24 mouse cellular contexts compared by ENCODE assay signal in the genomic region with DNA sequence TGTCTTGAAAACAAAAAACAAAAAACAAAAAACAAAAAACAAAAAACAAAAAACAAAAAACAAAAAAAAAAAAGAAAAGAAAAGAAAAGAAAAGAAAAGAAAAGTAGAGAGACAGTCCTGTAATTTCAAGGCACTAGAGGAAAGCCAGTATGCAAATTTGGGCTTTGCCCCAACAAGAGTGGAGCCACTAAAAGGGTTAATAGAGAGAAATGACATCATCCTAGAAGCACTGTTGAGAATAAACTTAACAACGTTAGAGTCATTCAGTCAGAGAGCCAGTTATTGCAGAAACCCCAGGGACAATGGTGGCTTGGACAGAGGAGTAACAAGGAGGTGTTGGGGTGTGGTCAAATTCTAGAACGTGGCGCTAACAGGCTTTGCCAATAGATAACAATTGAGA. TPM values are rescaled to one million over a fixed set of nuclear protein-coding genes. Genes with fewer than 3 reads are reported as not detected.
DNase-seq lines count a peak whose midpoint lies in the region; TF ChIP-seq lines count a peak whose summit lies in the region.
"Had no signal": no experiment of that assay in that cellular context is flagged by ENCODE, and none has a peak within 500 bp of the region (broad histone marks: within the 10 kb centered on the region; RNA-seq: fewer than 3 reads in every experiment).

No protein-coding gene starts in this region.

- H3K27ac ChIP-seq in CH12.LX (ENCODE audit: insufficient read depth, low read depth): 0 out of 2 replicates have a peak overlapping the region, but pooled peaks have one; percentile 25
- H3K27ac ChIP-seq in brown adipose tissue, adult 24 weeks (replicated peaks; ENCODE audit: low read depth, low read length): peak overlapping the region; percentile 54; the same call in 1 of the 2 replicates
- H3K27ac ChIP-seq: embryonic facial prominence, embryonic 10.5 days; embryonic facial prominence, embryonic 12.5 days; forebrain, embryonic 13.5 days; forebrain, embryonic 15.5 days had no signal

- TF ChIP-seq CTCF in CH12.LX (conservative IDR thresholded peaks at IDR 0.05 in 1 of 2, IDR thresholded peaks at IDR 0.05 in 1 of 2; ENCODE audit: low read depth in 2 of 2, low read length in 2 of 2): no peak

- no peak overlapping the region for H3K4me3 ChIP-seq in CH12.LX (replicated peaks in 1 of 3; ENCODE audit: low read depth in 2 of 3, low read length in 2 of 3, poor library complexity in 1 of 3)
- H3K4me3 ChIP-seq in brown adipose tissue, adult 24 weeks (ENCODE audit: insufficient read depth, low read depth, low read length): no peak overlapping the region
- H3K4me3 ChIP-seq: embryonic facial prominence, embryonic 10.5 days; embryonic facial prominence, embryonic 12.5 days; forebrain, embryonic 13.5 days; forebrain, embryonic 15.5 days had no signal

- H3K79me2 ChIP-seq in CH12.LX (replicated peaks; ENCODE audit: control insufficient read depth, extremely low read depth, insufficient read depth, poor library complexity, severe bottlenecking): no peaks in the 10 kb centered on the region

- TF ChIP-seq EP300 in CH12.LX (IDR thresholded peaks at IDR 0.05; ENCODE audit: low read length): peak; percentile 93

- peak; percentile 34; the same call in 1 of the 2 replicates for TF ChIP-seq POLR2A in CH12.LX (IDR thresholded peaks at IDR 0.05; ENCODE audit: low read depth, low read length)

- no peak; the same call in 1 of the 2 replicates for TF ChIP-seq RAD21 in CH12.LX (IDR thresholded peaks at IDR 0.05; ENCODE audit: low read depth, low read length)

- H3K36me3 ChIP-seq in CH12.LX (replicated peaks in 1 of 2; ENCODE audit: control insufficient read depth in 1 of 2, insufficient read depth in 1 of 2, low read length in 1 of 2): no peaks in the 10 kb centered on the region
- H3K36me3 ChIP-seq: embryonic facial prominence, embryonic 10.5 days; embryonic facial prominence, embryonic 12.5 days; forebrain, embryonic 15.5 days had no signal

- no peak overlapping the region for H3K4me2 ChIP-seq in CH12.LX (ENCODE audit: insufficient read depth, low read depth, poor library complexity, severe bottlenecking)
- H3K4me2 ChIP-seq: embryonic facial prominence, embryonic 12.5 days; forebrain, embryonic 13.5 days; forebrain, embryonic 15.5 days had no signal

- intact Hi-C loops in left cerebral cortex, postnatal 14 days (cut with DNase I): no loop called here

- DNase-seq in gastrocnemius, adult 18-20 months (ENCODE audit: low spot score): peak; percentile 43
- no peak for DNase-seq in gastrocnemius, postnatal 10 days
- DNase-seq in A20 (ENCODE audit: low read depth, low spot score): peak; percentile 24
- peak; percentile 78 for DNase-seq in CH12.LX (ENCODE audit: extremely low read depth)
- DNase-seq in left cerebral cortex, postnatal 14 days (ENCODE audit: low spot score in 2 of 2): no peak
- no peak for DNase-seq in embryo, embryonic 10.5 days (ENCODE audit: low spot score)
- DNase-seq: adrenal gland, adult 2 months; adrenal gland, postnatal 14 days; adrenal gland, postnatal 36 days; B cell, adult 2 months; cerebellum, adult 11 months; cerebellum, adult 18-20 months; cerebellum, adult 8-10 months; cerebellum, adult 9-11 months; cerebellum, postnatal 14 days; cerebellum, postnatal 36 days; forebrain, postnatal 0 days had no signal

- no peak overlapping the region for H3K9ac ChIP-seq in CH12.LX (ENCODE audit: insufficient read depth, low read depth)
- H3K9ac ChIP-seq: embryonic facial prominence, embryonic 12.5 days; forebrain, embryonic 13.5 days; forebrain, embryonic 15.5 days; forebrain, postnatal 0 days had no signal

- in situ Hi-C loops in CH12.LX (cut with MboI; ENCODE audit: low pct_ligation_motif_present, low pct_unique_long_range_greater_than_20kb, low sequenced_read_pairs): no loop called here

- dilution Hi-C loops in CH12.LX (cut with MboI; ENCODE audit: extremely low pct_ligation_motif_present, extremely low pct_unique_long_range_greater_than_20kb, low sequenced_read_pairs): no loop called here

- H3K4me1 ChIP-seq in CH12.LX (ENCODE audit: control insufficient read depth in 1 of 2, insufficient read depth in 2 of 2): peaks cover 51 to 79% of the 10 kb centered on the region in 2 experiments
- peaks cover 53% of the 10 kb centered on the region for H3K4me1 ChIP-seq in brown adipose tissue, adult 24 weeks (ENCODE audit: control insufficient read depth, insufficient read depth, insufficient read length, low read length)
- H3K4me1 ChIP-seq: embryonic facial prominence, embryonic 12.5 days; forebrain, embryonic 13.5 days; forebrain, embryonic 15.5 days had no signal

- no peaks in the 10 kb centered on the region for H3K27me3 ChIP-seq in CH12.LX (replicated peaks)
- H3K27me3 ChIP-seq: embryonic facial prominence, embryonic 12.5 days; forebrain, embryonic 13.5 days; forebrain, embryonic 15.5 days had no signal

- H3K9me3 ChIP-seq in CH12.LX (replicated peaks; ENCODE audit: low read length): no peaks in the 10 kb centered on the region
- H3K9me3 ChIP-seq: embryonic facial prominence, embryonic 10.5 days; embryonic facial prominence, embryonic 12.5 days; forebrain, embryonic 13.5 days; forebrain, embryonic 15.5 days had no signal

TF ChIP-seq in CH12.LX, 34 proteins besides CTCF, POLR2A, EP300 and RAD21 (continues in another document):
- TF ChIP-seq GABPA (IDR thresholded peaks at IDR 0.05; ENCODE audit: insufficient replicate concordance, low read depth, low read length) (no peak), TBP (conservative IDR thresholded peaks at IDR 0.05; ENCODE audit: low read depth, low read length) (0 out of 2 replicates have a peak, but pooled peaks have one; percentile 16), KAT2A (IDR thresholded peaks at IDR 0.05; ENCODE audit: insufficient replicate concordance, low read length) (0 out of 2 replicates have a peak, but pooled peaks have one; percentile 22), MXI1 (IDR thresholded peaks at IDR 0.05; ENCODE audit: low read depth, low read length) (peak; percentile 50; the same call in 1 of the 2 replicates), HCFC1 (IDR thresholded peaks at IDR 0.05; ENCODE audit: low read depth, low read length) (peak; percentile 46), MAX (IDR thresholded peaks at IDR 0.05; ENCODE audit: low read length) (peak; percentile 67), MAFK (IDR thresholded peaks at IDR 0.05; ENCODE audit: insufficient replicate concordance, low read length) (peak; percentile 68), SIN3A (IDR thresholded peaks at IDR 0.05; ENCODE audit: low read length) (0 out of 2 replicates have a peak, but pooled peaks have one; percentile 62), ZC3H11A (IDR thresholded peaks at IDR 0.05; ENCODE audit: low read depth, low read length) (no peak), E2F4 (IDR thresholded peaks at IDR 0.05; ENCODE audit: insufficient replicate concordance, low read depth, low read length) (peak; percentile 49; the same call in 1 of the 2 replicates), SMC3 (IDR thresholded peaks at IDR 0.05; ENCODE audit: low read depth, low read length) (no peak; the same call in 1 of the 2 replicates), UBTF (IDR thresholded peaks at IDR 0.05; ENCODE audit: low read depth, low read length) (no peak), POLR2AphosphoS2 (IDR thresholded peaks at IDR 0.05; ENCODE audit: low read depth, low read length) (no peak), USF1 (IDR thresholded peaks at IDR 0.05; ENCODE audit: low read depth, low read length) (no peak), MEF2A (IDR thresholded peaks at IDR 0.05; ENCODE audit: borderline replicate concordance, low read depth, low read length) (peak; percentile 95), JUN (IDR thresholded peaks at IDR 0.05; ENCODE audit: insufficient read depth, low read depth, low read length) (peak; percentile 100), JUND (conservative IDR thresholded peaks at IDR 0.05; ENCODE audit: low read depth, low read length) (peak; percentile 99), CHD2 (IDR thresholded peaks at IDR 0.05; ENCODE audit: low read length) (peak; percentile 76; the same call in 1 of the 2 replicates), ZNF384 (IDR thresholded peaks at IDR 0.05; ENCODE audit: low read depth, low read length) (peak; percentile 67), BHLHE40 (IDR thresholded peaks at IDR 0.05; ENCODE audit: low read depth, low read length) (peak; percentile 73), ZKSCAN1 (IDR thresholded peaks at IDR 0.05; ENCODE audit: borderline replicate concordance, low read depth, low read length) (peak; percentile 32; the same call in 1 of the 2 replicates), CHD1 (IDR thresholded peaks at IDR 0.05; ENCODE audit: low read depth, low read length) (peak; percentile 80; the same call in 1 of the 2 replicates), ETS1 (conservative IDR thresholded peaks at IDR 0.05; ENCODE audit: low read depth, low read length) (peak; percentile 87), NRF1 (IDR thresholded peaks at IDR 0.05; ENCODE audit: low read depth, low read length) (no peak)

RNA-seq across cellular contexts. Expression of a gene that starts 41.8 kb away (rescaled TPM):
- not detected for total RNA-seq in gastrocnemius, adult 18-20 months (2021)
- total RNA-seq in gastrocnemius, postnatal 10 days (2021): under 1 TPM; 0.26 to 0.70 TPM
- total RNA-seq in CH12.LX (2012; rRNA removed): 0.71 and 0.72 TPM in 2 replicates
- not detected in 2 replicates for total RNA-seq in CH12.LX (2014; rRNA removed)
- polyA plus RNA-seq in CH12.LX (2012; ENCODE audit: insufficient read length, low read depth): 0.47 and 0.57 TPM in 2 replicates
- polyA plus RNA-seq in brown adipose tissue, adult 24 weeks (2012; ENCODE audit: insufficient read depth, insufficient read length, missing spikeins): not detected in 2 replicates
- total RNA-seq in left cerebral cortex, postnatal 14 days (2021): under 1 TPM in 1 of 2 experiments, not detected in 1; 0.51 TPM
- total RNA-seq: MEL had no signal
- polyA plus RNA-seq: embryonic facial prominence, embryonic 10.5 days; embryonic facial prominence, embryonic 12.5 days; forebrain, embryonic 11.5 days; forebrain, embryonic 13.5 days; forebrain, embryonic 15.5 days; forebrain, postnatal 0 days had no signal

RNA-seq across cellular contexts. Expression of a gene that starts 44.2 kb away (rescaled TPM):
- 1 to 10 TPM in 1 of 2 experiments, under 1 TPM in 1; 0.84 to 2.1 TPM for total RNA-seq in gastrocnemius, adult 18-20 months (2021)
- 1 to 10 TPM; 3.5 to 4.0 TPM for total RNA-seq in gastrocnemius, postnatal 10 days (2021)
- 0.88 and 2.7 TPM in 2 replicates for total RNA-seq in CH12.LX (2012; rRNA removed)
- 0.73 and 0.77 TPM in 2 replicates for total RNA-seq in CH12.LX (2014; rRNA removed)
- 0.56 and 1.1 TPM in 2 replicates for polyA plus RNA-seq in CH12.LX (2012; ENCODE audit: insufficient read length, low read depth)
- polyA plus RNA-seq in brown adipose tissue, adult 24 weeks (2012; ENCODE audit: insufficient read depth, insufficient read length, missing spikeins): 6.5 and 7.8 TPM in 2 replicates
- total RNA-seq in left cerebral cortex, postnatal 14 days (2021): 1 to 10 TPM; 2.0 to 3.1 TPM
- total RNA-seq: forebrain, postnatal 0 days; MEL had no signal
- polyA plus RNA-seq: embryonic facial prominence, embryonic 10.5 days; forebrain, embryonic 11.5 days; forebrain, embryonic 15.5 days had no signal

RNA-seq across cellular contexts. Expression of a gene that starts 45.0 kb away (rescaled TPM):
- 1 to 10 TPM; 4.7 to 9.9 TPM for total RNA-seq in gastrocnemius, adult 18-20 months (2021)
- total RNA-seq in gastrocnemius, postnatal 10 days (2021): 10 to 100 TPM in 1 of 2 experiments, 1 to 10 TPM in 1; 9.4 to 13.7 TPM
- total RNA-seq in CH12.LX (2012; rRNA removed) (46.4 and 64.9 TPM in 2 replicates), CH12.LX (2014; rRNA removed) (19.8 and 23.6 TPM in 2 replicates)
- polyA plus RNA-seq in CH12.LX (2012; ENCODE audit: insufficient read length, low read depth): 17.8 and 18.2 TPM in 2 replicates
- 12.5 and 27.9 TPM in 2 replicates for polyA plus RNA-seq in brown adipose tissue, adult 24 weeks (2012; ENCODE audit: insufficient read depth, insufficient read length, missing spikeins)
- total RNA-seq in left cerebral cortex, postnatal 14 days (2021): 1 to 10 TPM; 4.5 to 5.5 TPM

Comparison
In these comparisons a context has a peak if more than half of its experiments do, and no peak if none do; other contexts are left out.
1. DNase-seq: peak in gastrocnemius, adult 18-20 months (single experiment), A20 (single experiment) and CH12.LX (single experiment); none in gastrocnemius, postnatal 10 days (single experiment), left cerebral cortex, postnatal 14 days (0 of 2) and embryo, embryonic 10.5 days (single experiment).